Mouse (Mus musculus) activated CD4-positive, CD25-positive, alpha-beta regulatory T cell, adult 4 months (primary cell): Measurements from ENCODE around the gene Lmtk3. TPM values are rescaled to one million over a fixed set of nuclear protein-coding genes. Genes with fewer than 3 reads are reported as not detected.

Source experiments
- ATAC-seq: one replicate; pipeline ENCODE4 v1.8.0; 2017
- polyA plus RNA-seq, 2 experiments: library from polyadenylated mRNA; unstranded; fragments of 100-300 nt; shearing (Covaris generic); gene quantifications; one replicate each; pipeline ENCODE4 v1.2.1; 2017

Gene Lmtk3
- polyA plus RNA-seq, 2 experiments from 2014 or later, result not detected

- ATAC-seq, result no peak
Observed at GRCm38 (mm10) chr7:45784524-45785372, 1.2 kb downstream of the Lmtk3 start, which contains the start of gene Sult2b1. Gene Sult2b1 (minus strand): TSS chr7:45784669.

- no peak for ATAC-seq
Observed at GRCm38 (mm10) chr7:45785388-45786135, 2.0 kb downstream of the Lmtk3 start.

GRCm38 (mm10) chr7:45786136-45786578 lies 2.6 kb downstream of the Lmtk3 start:
- ATAC-seq, result no peak

GRCm38 (mm10) chr7:45786661-45787413 lies 3.3 kb downstream of the Lmtk3 start:
- no peak for ATAC-seq

GRCm38 (mm10) chr7:45787642-45788041 lies 4.1 kb downstream of the Lmtk3 start:
- ATAC-seq, result no peak

DNA sequence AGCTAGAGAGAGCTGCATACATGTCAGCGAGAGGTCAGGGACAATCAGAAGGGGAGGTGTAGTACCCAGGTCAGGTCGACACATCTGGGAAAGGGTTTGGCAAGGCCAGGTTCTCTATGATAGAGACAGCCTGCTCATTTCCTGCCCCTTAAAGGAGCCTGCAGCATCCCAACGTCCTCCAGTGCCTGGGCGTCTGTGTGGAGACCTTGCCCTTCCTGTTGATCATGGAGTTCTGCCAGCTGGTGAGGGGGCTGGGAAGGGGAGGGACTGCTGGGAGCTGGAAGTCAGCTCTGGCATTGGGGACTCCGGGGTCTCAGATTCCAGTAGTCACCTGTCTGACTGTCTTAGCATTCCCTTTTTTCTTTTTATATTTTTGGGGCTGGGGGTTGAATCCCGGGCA lies 7.2 kb downstream of the Lmtk3 start:
- no peak for ATAC-seq

- no peak for ATAC-seq
Observed at GRCm38 (mm10) chr7:45791756-45792490, 8.4 kb downstream of the Lmtk3 start.

DNA sequence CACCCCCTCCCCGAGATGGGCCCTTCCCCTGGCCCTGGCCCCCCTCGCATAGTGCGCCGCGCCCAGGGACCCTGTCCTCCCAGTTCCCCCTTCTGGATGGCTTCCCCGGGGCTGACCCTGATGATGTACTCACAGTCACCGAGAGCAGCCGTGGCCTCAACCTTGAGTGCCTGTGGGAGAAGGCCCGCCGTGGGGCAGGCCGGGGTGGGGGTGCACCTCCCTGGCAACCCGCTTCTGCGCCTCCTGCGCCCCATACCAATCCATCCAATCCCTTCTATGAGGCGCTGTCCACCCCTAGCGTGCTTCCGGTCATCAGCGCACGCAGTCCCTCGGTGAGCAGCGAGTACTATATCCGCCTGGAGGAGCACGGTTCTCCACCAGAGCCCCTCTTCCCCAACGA lies 9.7 kb downstream of the Lmtk3 start:
- no peak for ATAC-seq

- ATAC-seq, result no peak
Observed at GRCm38 (mm10) chr7:45793969-45794585, 10.5 kb downstream of the Lmtk3 start.

DNA sequence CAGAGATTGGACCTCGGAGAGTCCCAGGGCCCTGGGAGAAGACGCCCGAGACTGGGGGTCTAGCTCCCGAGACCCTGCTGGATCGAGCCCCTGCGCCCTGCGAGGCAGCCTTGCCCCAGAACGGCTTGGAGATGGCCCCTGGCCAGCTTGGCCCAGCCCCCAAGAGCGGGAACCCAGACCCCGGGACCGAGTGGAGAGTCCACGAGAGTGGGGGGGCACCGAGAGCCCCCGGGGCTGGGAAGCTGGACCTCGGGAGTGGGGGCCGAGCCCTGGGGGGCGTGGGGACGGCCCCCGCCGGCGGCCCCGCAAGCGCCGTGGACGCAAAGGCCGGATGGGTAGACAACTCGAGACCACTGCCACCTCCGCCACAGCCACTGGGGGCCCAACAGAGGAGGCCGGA lies 11.4 kb downstream of the Lmtk3 start:
- no peak for ATAC-seq

DNA sequence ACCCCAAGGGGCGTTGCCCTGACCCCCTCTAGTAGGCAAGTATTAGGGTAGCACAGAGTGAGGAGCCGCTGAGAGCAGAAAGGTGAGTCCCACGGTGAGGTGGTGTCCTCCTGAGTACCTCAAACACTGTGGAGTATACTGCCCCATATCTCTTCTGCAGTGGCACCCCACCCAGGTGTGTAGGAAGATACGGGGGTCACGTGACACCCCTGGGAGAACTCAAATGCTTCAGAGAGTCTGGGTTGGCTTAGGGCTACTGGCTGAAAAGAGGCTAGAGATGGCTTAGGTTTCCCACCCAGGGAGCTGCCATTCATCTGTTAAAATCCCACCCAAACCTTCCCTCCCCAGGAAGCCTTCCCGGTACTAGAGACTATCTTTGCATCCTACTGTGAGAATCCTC lies 13.4 kb downstream of the Lmtk3 start:
- no peak for ATAC-seq

DNA sequence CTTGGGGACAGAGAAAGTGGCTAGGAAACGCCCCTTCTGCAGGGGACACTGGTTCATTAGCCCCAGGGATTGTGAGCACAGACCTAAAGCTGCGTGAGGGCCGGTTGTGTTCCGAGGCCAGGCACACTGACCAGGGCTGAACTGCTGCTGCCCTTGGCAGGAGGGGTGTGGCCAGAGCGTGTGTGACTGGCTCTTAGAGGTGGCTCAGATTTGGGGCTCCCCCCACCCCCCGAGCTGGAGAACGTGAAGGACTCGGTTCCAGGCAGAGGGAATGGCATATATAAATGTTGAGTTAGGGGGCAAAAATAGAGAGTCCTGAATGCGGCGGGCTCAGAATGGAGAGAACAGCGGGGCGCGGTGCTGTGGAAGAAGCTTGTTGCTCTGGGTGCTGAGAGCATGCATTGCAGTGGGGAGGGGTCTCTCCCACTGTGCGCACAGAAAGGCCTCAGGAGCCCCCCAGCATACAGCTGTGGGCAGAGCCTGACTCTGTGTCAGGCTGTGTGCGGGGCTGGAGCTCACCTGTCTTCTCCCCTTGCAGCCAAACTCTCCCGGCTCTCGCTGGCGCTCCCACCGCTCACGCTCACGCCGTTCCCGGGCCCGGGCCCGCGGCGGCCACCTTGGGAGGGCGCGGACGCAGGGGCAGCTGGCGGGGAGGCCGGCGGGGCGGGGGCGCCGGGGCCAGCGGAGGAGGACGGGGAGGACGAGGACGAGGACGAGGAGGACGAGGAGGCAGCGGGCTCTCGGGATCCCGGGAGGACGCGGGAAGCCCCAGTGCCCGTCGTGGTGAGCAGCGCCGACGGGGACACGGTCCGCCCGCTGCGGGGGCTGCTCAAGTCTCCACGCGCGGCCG lies 14.3 kb downstream of the Lmtk3 start:
- ATAC-seq, result no peak

DNA sequence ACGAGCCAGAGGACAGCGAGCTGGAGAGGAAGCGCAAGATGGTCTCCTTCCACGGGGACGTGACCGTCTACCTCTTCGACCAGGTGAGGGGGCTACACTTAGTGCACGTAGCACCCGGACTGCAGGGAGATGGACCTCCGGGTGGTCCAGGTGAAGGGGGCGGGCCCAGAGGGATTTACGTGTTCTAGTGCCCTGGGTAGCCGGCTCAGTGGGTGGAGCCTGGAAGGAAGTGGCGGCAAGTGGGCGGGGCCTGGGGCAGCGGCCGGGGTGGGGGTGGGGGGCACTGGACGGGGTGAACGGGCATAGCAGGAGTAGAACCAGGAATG lies 14.9 kb downstream of the Lmtk3 start:
- ATAC-seq, result no peak

DNA sequence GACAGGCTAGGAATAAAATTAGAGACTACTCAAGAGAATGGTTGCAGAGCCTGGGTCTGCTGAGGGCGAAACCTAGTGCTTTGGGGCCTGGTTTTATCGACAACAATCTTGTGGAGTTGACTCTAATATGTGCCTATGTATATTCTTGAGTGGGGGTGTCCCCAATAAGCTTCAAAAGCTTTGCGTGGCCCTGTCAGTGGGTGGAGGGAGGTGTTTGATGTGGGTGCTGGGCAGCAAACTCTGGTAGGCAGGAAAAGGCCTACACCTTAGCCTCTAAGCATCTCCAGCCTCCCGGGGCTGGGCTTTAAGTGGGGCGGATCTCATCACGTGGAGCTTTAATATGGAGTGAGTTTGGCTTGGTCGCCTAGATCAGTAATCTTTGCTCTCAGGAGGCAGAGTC lies 15.4 kb downstream of the Lmtk3 start:
- peak; percentile 75 for ATAC-seq

GRCm38 (mm10) chr7:45800001-45800400 lies 16.5 kb downstream of the Lmtk3 start:
- ATAC-seq, result no peak

DNA sequence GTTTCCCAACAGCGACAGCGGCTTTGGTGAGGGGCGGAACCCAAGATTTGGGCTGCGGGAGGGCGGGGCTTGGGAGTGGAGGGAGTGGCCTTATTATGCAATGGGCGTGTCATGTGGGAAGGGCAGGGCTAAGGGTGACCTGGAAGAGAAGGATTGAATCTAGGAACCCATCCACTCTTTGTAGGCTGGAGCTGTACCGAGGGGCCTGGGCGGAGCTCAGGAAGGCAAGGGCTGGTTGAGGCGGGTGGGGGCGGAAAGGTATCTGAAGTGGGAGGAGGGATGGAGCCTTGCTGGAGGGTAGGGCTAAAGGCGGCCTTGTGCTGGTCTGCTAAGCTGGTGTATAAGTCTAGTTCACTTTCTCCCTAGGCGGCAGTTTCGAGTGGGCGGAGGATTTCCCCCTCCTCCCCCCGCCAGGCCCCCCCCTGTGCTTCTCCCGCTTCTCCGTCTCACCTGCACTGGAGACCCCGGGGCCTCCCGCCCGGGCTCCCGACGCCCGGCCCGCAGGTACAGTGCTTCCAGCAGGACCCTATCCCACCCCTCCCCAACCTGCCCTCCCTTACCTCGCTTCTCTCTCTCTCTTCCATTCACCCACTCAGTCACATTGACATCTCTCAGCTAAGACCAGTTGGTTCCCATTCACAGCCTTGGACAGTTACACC lies 17.1 kb downstream of the Lmtk3 start:
- ATAC-seq, result peak; percentile 43

- ATAC-seq, result peak; percentile 61
Observed at GRCm38 (mm10) chr7:45801348-45801747, 17.8 kb downstream of the Lmtk3 start.

- ATAC-seq, result no peak
Observed at GRCm38 (mm10) chr7:45802551-45802950, 19.0 kb downstream of the Lmtk3 start.

DNA sequence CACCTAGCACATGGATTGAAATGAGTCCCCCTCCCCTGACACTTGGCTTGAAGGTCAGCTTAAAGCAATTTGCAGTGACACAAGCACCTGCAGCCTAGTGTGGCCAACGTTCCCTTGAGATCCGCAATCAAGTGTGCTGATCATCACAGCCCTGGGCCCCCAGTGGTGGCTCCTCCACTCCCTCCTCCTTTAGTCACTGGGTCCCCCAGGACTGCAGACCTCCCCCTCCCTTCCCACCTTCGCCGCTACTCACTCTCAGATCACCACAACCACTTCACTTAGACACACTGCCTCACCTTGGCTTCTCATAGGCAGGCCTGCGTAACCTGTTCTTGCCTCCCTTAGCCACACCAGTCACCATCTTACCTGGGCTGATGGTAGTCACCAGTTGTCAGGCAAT lies 22.4 kb downstream of the Lmtk3 start:
- ATAC-seq, result no peak

- no peak for ATAC-seq
Observed at GRCm38 (mm10) chr7:45808471-45808870, 24.9 kb downstream of the Lmtk3 start.
